Mouse (Mus musculus): ENCODE measurements around the gene Elp4.

Elp4 gene

DNA sequence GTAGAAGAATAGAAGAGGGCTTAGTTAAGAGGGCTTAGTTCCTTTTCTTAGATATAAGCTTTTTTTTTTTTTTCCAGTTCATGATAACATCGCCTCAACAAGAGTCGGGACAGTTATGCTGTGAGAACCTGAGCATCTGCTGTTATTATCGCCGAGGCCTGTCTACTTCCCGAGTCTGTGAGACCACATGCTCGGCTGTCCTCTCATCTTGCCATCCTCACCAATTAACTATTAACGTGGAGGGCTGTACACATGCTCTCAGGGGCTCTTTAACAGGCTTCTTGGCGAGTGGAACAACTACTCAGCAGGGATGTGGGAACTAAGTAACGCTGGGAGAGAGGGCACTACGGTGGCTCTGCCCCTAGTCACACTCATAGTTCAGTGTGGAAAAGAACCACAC, 99.9 kb downstream of the Elp4 start:
- no peak for DNase-seq

DNA sequence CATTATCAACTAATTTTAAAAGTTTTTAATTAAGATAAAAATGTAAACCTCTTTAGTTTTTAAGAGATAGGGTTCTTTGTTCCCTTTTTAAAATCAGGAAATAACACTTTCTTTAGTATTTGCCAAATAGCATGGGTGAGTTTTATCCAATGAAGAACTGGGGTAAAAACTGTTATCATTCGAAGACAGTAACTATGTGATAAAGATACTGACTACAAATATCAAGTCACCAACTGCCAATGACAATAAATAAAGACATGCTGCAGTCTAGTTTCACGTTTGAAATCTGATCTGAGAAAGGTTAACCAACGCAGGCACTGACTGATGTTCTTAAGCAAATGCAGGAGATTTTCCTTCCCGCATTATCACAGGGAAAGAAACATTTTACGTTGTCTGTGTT, 100.9 kb downstream of the Elp4 start:
- no peak for DNase-seq

DNA sequence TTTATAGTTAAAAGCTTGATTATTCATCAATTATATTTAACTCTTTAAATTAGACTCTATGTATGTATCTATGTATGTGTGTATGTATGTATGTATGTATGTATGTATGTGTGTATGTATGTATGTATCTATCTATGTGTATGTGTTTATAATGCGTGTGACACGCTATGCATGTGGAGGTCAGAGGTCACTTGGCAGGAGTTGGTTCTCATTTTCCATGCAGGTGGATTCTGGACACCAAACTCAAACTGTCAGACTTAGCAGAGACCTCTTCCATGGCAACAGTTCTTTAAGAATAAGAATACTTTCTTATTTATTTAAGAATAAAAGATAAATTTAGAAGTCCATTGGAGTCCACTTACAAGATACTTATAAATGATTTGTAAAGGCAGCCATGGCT, 101.5 kb downstream of the Elp4 start:
- DNase-seq, result no peak

DNA sequence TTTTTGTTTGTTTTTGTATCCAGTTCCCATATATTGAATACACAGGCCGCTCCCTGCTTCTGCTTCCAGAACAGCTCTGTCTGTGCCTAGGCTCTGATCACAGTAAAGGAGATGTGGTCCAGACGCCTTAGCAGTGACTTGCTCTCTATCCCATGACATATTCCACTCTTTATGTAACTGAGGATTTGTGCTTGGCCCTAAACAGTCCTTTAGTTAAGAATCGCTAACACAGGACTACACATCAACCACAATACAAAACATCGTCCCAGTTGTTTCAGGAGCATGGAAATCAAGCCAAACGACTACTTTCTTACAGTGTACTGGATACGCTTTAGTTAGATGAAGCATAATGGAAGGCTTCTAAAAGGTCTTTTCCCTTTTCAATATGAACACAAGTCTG, 102.8 kb downstream of the Elp4 start:
- DNase-seq, result no peak

DNA sequence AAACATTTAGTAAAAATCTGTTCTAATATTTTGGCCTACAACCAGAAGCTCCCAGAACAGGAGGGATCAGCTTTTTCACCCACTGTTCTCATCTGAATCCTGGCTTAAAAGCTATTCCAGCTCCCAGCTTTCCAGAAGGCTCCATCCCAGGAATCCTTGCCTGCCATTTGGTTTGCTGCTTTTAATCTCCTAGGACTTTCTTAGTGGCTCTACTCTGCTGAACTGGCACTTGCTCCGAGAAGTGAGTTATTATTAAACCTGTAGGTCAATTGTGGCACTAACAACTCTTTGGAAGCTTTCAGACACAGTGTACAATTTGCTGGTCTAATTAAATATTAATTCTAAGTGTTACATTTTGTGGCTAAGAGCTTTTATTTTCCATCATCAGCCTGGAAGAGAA, 103.7 kb downstream of the Elp4 start:
- no peak for DNase-seq

DNA sequence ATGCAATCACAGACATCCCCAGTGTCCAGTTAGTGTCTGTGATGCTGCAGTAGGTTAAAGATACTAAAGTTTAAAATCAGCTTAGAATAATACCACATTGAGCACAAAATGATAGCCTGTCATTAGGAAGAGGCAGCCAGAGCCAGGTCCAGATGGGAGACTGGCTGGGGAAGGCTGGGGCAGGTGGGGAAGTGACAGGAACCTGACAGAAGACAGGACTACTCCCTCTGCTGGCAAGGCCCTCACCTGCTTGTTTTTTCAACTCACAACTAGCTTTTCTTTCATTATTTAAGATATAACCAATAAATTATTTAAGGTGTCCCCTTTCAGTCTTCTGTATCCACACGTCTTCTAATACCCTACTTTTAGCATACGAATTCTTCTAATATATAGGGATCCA, 104.5 kb downstream of the Elp4 start:
- peak; percentile 38 for DNase-seq

DNA sequence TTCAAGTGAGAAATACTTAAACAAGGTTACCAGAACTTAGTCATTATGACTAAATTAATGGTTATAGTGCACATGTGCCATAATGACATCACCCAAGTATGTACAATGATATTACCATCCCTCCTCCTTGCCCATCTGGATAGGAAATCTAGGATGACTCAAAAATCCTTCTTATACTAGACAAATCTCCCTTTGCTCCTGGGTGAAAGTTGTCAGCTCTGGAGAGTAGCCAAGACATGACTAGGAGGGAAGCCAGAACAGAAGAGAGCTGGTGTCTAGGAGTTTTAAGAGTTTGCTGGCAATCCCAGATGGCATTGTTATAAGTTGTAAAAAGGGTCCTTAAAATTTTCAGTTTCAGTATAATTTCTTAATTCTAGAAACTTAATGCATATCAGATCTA, 106.5 kb downstream of the Elp4 start:
- DNase-seq, result no peak

DNA sequence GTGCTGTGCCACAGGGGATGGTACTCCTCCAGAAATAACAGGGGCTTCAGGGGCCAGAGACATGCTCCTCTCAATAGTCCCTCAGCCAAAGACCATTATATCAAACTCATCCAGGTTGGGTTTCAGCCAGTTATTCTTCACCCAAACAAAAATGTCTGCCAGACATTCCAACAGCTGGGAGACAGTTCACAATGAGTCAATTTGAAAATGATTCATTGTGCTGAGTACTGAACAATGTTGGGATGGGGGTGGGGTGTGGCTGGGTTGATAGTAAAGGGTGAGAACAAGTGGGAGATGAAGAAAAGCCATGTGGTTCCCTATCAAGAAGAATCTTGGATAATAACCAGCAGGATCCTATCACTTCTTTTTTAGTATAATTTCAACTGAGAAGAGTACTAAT, 108.3 kb downstream of the Elp4 start:
- no peak for DNase-seq

DNA sequence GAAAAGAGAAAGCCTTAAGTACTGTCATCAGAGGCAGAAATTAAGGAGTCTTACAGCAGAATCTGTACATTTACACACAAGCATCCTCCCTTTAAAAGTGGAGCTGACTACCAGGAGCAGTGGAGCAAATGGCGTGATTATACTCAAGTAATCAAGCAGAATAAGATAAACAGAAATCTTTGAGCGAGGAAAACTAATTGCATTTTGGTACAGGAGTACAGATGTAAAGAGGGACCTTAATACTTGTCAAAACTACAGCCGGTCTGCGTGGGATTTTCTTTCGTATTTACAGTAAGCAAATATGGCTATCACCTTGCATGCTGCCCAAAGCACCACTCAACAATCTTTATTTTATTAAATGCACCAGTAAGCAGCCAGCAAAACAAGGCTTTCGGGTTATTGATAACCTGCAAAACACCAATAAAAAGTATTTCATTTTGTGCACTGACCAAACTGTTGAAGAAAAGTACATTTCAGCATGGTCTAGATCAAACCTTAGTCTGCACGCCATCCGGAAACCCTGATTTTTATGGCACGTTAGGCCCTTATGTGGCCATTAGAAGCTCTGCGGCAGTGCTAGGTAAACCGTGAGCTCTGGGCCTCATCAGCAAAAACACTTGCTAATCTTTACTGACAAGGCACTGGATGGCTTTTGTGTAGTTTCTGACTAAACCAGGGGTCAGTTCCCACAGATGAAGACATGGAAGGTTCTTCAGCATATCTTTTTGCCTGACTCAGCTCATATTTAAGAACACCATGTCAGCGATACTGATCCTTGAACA, 111.8 kb downstream of the Elp4 start:
- DNase-seq, result peak; percentile 31

DNA sequence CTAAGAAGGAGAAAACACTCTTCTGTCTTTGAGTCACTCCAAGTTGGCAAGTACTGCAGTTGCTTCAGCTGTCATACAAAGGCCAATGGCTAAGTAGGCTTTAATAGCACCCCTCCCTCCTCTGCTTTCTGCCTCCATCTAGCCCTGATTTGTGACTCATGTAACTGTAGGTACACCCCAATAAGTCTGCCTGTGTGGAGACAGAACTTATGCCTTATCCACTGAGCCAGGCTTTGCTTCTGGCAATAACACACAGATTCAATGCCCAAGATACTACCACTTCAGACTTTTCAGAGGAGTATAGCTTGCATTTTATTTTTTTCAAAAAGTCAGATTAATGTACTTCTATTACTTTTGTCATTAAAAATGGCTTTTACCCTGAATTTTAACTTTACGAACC, 114.4 kb downstream of the Elp4 start:
- DNase-seq, result no peak

DNA sequence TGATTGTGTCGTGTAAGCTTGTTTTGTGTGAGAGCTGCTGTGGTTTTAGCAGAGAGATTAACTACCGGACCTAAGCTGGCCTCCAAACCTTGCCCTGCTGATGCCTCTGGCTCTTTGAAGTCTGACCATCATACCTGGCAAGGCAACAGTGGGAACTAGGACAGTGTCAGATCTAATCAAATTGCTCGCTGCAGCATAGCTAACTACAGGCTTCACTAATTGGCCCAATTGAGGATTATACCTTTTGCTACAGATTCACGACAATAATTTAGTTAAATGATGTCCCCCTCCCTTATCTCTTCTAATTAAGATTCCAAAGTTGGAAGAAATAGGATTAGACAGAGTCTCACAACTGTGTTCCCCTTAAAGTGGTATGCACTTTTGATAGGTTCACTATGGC, 116.6 kb downstream of the Elp4 start:
- DNase-seq, result no peak

DNA sequence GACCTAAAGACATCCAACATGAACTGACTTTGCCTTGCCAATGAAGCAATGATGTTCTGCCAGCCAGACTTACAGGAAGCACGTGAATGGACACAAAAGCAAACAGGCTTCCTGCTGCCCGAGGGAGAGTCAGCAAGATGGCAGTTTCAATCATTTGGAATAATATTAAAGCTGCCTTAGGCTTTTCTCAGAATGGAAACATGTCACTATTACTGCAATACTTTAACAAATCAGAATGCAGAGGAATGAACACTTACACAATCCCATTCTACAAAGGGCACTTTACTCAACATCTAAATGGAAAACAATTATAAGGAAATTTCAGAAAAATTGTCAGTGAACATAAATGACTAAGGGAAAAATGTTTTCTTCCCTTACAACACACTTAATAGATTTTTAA, 117.4 kb downstream of the Elp4 start:
- no peak for DNase-seq

DNA sequence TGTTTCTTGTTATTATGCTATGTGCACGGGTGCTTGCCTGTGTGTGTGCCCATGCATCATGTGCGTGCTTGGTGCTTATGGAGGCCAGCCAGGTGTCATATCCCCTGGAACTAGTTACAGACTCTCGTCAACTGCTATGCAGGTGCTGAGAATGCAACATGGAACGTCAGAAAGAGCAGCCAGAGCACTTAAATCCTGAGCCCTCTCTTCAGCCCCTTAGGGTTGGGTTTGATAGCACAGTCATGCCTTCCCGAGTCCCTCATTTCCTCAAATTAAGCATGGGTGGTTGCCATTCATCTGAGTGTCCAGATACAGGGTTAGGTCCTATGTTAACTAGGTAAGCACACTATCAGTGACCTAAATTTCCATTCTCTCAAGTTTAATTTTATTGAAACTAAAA, 121.5 kb downstream of the Elp4 start:
- no peak for DNase-seq

DNA sequence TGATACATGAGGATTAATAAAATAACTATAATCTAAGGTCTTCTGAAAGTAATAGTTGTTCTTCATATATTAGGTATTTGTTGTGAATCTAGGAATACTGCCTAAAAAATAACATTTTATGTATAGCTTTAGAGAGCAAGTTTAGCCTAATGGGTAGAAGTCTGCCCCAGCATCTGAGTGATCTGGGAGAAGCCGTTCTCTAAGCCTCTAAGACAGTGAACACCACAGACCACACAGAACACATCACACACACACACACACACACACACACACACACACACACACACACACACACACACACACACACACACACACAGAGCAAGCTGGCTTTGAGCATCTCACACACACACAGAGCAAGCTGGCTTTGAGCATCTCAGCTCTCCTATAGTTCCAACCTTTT, 123.6 kb downstream of the Elp4 start:
- DNase-seq, result no peak

DNA sequence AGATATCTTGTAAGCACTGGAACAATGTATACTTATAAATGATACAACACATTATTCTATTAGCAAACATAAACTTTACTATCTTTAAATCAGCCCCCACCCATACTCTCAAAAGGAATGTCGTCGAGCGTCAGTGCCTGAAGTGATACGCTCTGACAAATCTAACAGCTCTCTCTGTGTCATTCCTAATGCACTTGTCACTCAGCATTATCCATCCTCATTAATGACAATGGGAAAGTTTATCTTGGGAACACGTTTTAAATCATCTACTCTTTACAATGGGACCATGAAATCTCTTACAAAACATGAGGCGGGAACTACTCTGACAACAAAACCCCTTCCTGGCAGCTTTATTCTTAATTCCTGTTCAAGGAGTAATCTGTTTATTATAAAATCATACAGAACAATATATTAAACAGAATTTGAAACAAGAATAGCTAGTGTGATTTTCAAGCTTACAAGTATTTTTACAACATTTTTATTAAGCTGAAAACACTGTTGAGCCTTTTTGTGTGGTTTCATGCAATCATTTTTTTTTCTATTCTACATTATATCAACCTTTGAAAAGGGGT, 125.0 kb downstream of the Elp4 start:
- peak; percentile 51 for DNase-seq

DNA sequence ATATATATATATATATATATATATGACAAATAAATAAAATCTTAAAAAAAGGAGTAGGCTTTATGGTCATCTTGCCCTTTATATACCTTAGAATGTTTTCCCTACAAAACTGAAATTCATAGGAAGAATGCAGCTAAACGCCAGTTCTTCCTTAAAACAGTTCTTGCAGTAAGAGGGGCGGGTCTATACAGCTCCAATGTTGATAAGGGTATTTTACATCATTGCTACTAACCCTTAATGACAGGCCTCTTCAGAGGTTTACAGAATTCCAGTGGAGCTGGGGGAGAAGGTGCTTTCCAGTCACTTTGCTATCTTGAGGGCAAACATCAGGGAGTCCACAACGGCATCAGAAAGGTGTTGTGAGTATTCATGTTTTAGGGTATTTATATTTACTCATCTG, 133.1 kb downstream of the Elp4 start:
- no peak for DNase-seq

DNA sequence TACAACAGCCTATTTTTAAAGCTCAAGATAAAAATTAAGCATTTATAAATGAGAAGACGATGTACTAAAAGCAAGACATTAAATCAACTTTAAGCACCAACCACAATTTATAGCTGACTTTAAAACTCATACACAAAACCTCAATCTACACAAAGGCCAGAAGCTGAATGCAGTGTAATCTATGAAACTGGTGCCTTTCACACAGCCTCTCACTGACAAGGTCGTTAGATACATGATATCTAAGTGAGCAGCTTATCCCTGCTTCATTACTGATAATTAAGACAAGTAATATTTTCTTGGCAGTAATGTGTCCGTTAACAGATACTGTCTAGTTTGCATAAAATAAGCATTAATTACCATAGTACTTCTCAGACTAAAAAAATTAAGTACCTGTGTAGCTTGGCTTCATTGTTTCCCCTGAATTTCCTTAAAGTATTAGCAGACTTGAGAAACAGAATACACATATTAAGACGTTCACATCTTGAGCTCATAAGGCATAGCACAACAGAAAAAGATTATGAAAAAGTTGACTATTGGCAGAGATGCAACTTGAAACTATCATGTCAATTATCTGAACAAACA, 134.5 kb downstream of the Elp4 start:
- no peak for DNase-seq

DNA sequence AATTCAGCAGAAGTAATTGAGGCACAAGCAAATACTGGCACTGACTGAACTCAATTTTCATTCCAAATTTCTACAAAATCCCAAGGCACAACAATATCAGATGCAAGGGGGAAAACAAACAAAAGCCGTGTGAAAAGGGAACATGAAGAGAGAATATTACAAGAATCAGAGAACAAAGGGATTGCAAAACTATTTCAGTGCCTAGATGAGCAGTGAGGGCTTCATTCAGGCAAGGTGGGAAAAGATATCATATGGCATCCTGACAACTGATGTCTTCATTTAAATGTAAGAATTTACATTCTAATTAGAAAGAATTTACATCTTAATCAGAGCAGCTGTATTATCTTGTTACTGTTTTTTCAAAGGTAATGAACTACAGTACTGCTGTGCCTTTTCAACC, 150.9 kb downstream of the Elp4 start:
- DNase-seq, result no peak

DNA sequence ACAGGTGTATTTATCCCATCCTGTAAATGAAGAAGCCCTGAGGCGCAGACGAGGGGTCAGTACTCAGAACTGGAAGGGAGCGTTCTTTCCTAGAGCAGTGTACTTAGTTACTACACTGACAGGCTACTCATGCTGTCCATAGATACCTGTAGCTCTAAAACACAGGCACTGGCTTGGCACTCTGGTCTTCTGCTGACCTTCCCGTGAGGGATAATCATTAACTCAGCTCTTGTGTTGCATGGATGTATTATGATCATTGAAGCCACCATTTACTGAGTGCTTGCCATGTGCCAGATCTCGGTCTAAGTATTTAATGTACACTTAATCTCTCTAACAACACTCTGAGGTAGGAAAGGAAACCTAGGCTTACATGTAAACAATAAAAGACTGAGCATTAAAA, 155.3 kb downstream of the Elp4 start:
- DNase-seq, result no peak

DNA sequence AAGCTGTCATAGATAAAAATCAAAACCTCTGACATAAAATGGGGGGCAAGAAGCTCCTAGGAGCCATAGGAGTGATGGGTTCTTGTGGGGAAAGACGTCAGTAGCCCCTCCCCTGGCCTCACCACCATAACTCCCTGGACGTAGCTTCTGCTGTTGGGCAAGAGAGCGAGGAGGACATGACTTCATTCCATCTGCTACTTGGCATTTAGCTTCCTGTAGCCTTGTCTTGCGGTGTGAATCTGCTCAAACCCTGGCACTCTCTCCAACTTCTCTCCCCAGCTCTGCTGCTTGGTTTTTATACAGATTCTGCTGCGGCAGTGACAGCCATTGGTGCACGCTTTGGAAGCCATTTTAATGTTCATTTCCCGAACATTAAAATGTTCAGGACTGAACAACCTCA, 157.5 kb downstream of the Elp4 start:
- no peak for DNase-seq

DNA sequence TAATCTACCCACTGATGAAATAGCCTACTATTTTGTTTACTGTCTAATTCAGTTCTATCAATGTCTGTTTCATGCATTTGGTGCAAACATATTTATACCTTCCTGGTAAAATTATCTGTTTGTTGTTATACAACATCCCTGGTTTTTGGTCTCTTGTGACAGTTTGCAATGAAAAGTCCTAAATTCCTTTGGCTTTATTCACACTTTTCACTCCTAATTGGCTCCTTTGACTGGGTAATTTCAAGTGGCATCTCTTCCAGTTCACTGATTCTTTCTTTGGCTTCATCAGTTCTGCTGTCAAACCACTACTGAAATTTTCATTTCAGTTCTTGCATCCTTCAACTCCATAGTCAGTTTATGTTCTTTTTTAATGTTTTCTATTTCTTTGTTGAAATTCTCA, 168.2 kb downstream of the Elp4 start:
- DNase-seq, result no peak

DNA sequence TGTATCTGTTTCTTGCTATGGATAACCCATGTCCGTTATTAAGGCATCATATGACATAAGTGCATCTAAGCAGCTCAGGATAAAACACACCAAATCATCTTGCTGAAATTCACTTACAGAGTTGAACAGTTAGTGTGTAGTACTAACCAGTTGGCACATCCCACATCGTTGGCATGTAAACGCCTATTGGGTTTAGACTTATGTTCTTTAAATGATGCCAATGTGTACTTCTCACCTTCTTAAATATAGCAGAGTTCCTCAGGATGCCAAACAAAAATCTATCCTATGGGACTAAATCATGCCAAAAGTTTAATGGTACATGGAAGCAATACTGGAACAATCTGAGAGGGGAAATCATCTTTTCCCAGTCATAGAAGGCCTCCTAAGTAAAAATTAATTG, 173.7 kb downstream of the Elp4 start:
- no peak for DNase-seq

DNA sequence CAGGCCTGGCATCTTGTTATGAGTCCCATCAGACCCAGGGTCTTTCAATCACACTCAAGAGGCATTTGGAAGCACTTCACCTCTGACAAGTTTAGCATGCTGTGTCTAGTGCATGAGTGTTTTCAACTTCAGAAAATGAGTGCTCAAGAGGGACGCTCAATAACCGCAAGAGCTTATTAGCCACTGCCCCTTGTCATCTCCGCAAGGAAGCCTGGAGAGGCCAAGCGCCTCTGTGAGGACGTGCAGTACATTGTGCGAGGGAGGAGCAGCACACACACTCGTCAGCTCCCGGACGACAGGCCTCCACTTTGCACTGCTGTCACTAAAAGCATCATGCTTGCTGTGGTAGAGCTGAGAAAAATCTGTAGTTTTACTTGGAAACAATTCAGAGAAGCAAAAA, 177.7 kb downstream of the Elp4 start:
- no peak for DNase-seq

DNA sequence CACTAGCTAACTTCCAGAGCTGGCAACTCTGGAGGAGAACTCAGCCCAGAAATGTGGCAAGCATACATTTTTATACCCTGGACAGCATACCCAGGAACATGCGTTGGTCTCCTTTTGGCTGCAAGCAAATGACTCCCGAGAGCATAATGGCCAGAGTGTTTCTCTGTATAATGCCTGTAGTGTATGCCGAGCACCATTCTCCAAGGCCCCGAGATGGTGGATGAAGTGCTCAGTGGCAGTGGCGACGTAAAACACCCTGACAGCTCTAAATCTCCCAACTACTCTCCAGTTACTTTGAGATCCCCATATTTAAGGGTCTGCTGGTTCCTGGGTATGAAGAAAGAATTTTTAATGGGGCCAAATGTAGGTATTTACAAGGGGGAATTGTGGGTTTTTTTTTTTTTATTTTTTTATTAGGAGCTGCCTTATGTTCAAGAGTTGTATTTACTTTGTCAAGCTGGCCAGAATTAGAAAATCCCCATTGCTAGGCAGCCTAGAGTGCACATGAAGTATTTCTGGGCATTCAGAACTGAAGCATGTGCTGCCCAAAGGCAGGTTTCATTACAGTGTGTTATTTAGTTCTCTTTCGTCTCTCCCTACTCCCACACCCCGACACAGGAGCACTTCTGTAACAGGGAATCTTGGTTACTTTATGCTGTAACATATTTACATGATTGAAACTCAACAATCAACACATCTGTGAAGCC, 188.8 kb downstream of the Elp4 start:
- no peak for DNase-seq
